Mouse (Mus musculus): ENCODE measurements around the gene Tor1a. TPM values are rescaled to one million over a fixed set of nuclear protein-coding genes. Genes with fewer than 3 reads are reported as not detected.

Tor1a gene
- 10 to 100 TPM; 76.0 to 88.5 TPM for total RNA-seq (2023)

DNA sequence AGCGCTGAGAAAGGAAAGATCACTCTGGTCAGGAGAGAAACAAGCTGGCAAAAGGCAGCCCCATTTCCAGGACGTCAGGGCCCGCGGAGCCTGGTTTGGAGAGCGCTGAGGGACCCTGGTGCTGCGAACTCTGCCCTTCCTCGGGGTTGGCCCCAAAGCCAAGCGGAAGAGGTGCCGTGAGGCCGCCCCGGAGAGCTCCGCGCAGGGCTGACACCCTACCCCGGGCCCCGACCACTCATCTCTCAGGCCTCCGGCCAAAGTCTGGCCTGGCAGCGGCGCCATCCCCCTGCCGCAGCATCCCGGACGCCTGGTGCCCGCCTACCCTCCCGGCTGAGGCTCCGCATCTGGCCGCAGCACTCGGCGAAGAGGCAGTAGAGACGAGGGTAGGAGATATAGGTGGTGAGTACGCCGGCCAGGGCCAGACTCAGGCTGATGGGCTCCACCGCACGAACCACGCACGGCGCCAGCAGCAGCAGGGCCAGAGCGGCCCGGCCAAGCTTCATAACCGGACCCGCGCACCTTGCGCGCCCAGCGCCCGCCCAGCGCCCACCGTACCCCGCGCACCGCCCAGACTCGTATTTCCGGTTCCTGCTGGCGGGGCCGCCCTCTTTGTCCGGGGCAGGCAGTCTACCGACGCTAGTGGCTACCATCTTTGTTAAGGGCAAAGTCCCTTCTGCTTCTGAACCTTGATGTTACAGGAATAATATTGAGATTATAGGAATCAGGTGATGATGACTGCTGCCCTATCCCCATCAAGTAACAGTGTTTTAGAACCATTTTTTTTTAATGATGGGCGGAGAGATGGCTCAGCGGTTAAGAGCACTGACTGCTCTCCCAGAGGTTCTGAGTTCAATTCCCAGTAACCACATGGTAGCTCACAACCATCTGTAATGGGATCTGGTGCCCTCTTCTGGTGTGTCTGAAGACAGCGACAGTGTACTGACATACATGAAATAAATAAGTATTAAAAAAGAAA lies at the start of gene Tor1a:
TSS of gene Tor1a (minus strand) at position 582 of the 976 bp plus-strand sequence.

DNA sequence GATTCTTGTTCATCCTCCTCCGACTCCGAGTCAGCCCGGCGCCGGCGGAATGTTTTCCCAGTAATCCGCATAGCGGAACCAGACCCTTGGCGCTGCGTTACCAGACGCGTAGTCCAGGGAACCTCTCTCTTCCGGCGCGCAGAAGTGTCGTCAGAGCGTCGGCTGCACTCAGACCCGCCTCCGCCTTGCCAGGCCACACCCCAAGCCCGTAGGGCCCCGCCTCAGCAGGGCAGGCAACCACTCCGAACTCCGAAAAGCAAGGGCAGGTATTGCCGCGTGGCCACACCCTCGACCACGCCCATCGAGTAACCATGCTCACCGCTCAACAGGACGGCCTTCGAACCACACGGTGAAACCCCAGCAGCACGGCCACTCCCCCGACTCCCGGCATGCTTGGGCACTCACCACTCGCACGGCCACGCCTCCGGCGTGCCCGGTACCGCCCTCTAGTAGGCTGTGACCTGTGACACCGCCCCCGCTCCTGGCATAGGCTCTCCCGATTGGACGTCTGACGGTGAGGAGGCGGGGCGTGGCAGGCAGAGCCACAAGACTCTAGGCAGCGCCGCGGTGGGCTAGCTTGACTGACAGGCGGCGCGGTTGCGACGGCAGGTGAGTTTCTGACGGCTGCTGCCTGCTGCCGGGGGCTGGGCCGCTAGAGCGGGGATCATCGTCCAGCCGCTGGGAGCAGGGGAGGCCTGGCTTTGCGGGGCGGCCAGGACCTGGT lies 14.2 kb upstream of the Tor1a start, which contains the start of the genes BC005624 and Usp20:
TSS of gene BC005624 (minus strand) at position 412 of the 724 bp plus-strand sequence.
TSS of gene Usp20 (plus strand) at position 490 of the 724 bp plus-strand sequence.

DNA sequence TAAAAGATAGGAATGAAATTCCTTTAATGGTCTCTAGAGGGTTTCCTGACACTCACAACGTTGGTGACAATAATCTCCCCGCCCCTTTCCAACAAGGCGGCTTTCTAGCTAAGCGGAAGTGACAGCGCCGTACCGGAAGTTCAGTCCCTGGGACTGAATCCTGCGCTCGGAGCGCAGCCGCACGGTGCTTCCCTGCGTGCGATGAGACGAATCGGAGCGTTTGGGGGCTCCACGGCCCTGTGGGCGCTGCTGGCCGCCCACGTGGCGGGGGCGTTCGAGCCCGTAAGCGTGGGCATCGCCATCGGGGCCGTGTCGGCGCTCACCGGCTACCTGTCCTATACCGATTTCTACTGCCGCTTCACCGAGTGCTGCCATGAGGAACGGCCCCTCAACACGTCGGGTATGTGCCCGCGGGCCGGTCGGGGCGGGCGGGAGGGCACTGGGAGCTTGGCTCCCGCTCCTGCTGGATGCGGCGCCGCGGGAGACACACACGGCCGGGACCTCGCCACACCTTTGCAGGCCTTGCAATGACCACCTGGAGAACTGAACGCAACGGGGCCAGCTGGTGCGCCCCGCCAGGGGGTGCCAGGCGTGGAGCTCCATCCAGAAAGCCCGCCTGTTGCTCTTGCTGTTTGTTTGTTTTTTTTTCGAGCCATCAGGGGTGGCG lies 14.8 kb downstream of the Tor1a start, which contains the start of gene Tor1b:
TSS of gene Tor1b (plus strand) at position 136 of the 667 bp plus-strand sequence.

DNA sequence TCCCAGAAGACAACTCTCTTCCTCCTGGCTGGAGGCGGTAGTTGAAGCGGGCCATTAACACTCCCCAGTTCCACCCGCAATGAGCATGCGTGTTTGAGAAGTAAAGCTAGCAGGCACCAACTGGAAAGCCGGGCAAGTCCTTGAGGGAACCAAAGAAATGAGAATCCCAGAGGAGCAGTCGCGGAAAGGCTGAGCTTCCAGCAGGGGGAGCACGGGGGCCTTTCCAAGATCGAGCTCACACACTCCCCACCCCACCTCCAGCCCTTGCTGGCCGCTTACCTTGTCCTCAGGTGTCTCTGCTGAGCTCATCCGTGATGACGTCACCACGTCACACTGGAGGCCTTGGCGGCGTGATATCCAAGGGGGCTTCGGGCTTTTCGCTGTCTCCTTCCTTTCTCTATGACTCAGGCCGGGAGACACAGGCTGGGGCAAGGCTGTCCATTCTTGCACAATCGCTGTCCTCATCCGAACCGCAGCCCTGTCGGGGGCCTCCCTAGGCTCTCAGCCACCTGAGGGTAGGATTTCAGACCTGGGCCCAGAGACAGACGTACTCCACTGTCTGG lies 38.2 kb downstream of the Tor1a start, which contains the start of gene Ptges:
TSS of gene Ptges (minus strand) at position 381 of the 563 bp plus-strand sequence.

Other genes starting within 250 kb of the Tor1a start
- gene 1700001O22Rik, start 164.3 kb downstream of the Tor1a start, total RNA-seq (2023), result not detected
- 10 to 100 TPM; 14.3 to 14.7 TPM for gene Ntmt1, start 160.1 kb downstream of the Tor1a start, total RNA-seq (2023)
- gene Asb6, start 137.6 kb downstream of the Tor1a start, total RNA-seq (2023), result 10 to 100 TPM; 26.0 to 28.5 TPM
- under 1 TPM in 1 of 2 experiments, not detected in 1; 0.35 TPM for gene Prrx2, start 133.0 kb downstream of the Tor1a start, total RNA-seq (2023)
- 10 to 100 TPM; 13.4 to 13.9 TPM for gene Ptges, start 38.1 kb downstream of the Tor1a start, total RNA-seq (2023)
- gene Tor1b, start 15.0 kb downstream of the Tor1a start, total RNA-seq (2023), result 10 to 100 TPM; 40.6 to 43.1 TPM
- 10 to 100 TPM; 56.5 to 68.0 TPM for gene BC005624, start 14.3 kb upstream of the Tor1a start, total RNA-seq (2023)
- 1 to 10 TPM; 3.6 to 6.8 TPM for gene Usp20, start 14.3 kb upstream of the Tor1a start, total RNA-seq (2023)
- gene Fnbp1, start 174.1 kb upstream of the Tor1a start, total RNA-seq (2023), result 100 to 1,000 TPM; 126 to 129 TPM
- 10 to 100 TPM; 55.9 to 56.5 TPM for gene Gpr107, start 184.4 kb upstream of the Tor1a start, total RNA-seq (2023)